Comparison of ENCODE assay signal across 10 mouse cellular contexts in genomic region chr14:26667991-26668370, GRCm38 (mm10). TPM values are rescaled to one million over a fixed set of nuclear protein-coding genes. Genes with fewer than 3 reads are reported as not detected.
DNase-seq lines count a peak whose midpoint lies in the region; ATAC-seq and TF ChIP-seq lines count a peak whose summit lies in the region.
"Had no signal": no experiment of that assay in that cellular context is flagged by ENCODE, and none has a peak within 500 bp of the region (broad histone marks: within the 10 kb centered on the region; RNA-seq: fewer than 3 reads in every experiment).

No protein-coding gene starts in this region.

- ATAC-seq in hindbrain, embryonic 11.5 days (ENCODE audit: low FRiP score) = no peak
- ATAC-seq in midbrain, embryonic 12.5 days (ENCODE audit: low FRiP score, low read depth) = no peak
- ATAC-seq: Patski had no signal

- 19% methylated on average over 6 of the region's 6 CpGs for WGBS in kidney, adult 2 months
- 27% methylated on average over 6 of the region's 6 CpGs for WGBS in hindbrain, embryonic 11.5 days
- WGBS in midbrain, embryonic 12.5 days = 35% methylated on average over 6 of the region's 6 CpGs

- peak overlapping the region; percentile 96 for H3K4me3 ChIP-seq in kidney, adult 2 months (ENCODE audit: insufficient read depth, low read depth, low read length)
- H3K4me3 ChIP-seq in hindbrain, embryonic 11.5 days (ENCODE audit: low read depth, low read length) = peak overlapping the region; percentile 89
- peak overlapping the region; percentile 91 for H3K4me3 ChIP-seq in midbrain, embryonic 12.5 days

- TF ChIP-seq CTCF in kidney, adult 2 months (conservative IDR thresholded peaks at IDR 0.05; ENCODE audit: insufficient read depth, insufficient read length, low read depth, low read length) = no peak

- H3K4me2 ChIP-seq in hindbrain, embryonic 11.5 days (replicated peaks; ENCODE audit: low read depth, low read length) = peak overlapping the region; percentile 95
- H3K4me2 ChIP-seq in midbrain, embryonic 12.5 days (replicated peaks) = peak overlapping the region; percentile 97

- H3K9ac ChIP-seq in hindbrain, embryonic 11.5 days (ENCODE audit: low read depth, low read length) = peak overlapping the region; percentile 76
- peak overlapping the region; percentile 80 for H3K9ac ChIP-seq in midbrain, embryonic 12.5 days (replicated peaks)

- H3K9me3 ChIP-seq in hindbrain, embryonic 11.5 days (ENCODE audit: control insufficient read depth, low read length) = no peaks in the 10 kb centered on the region
- H3K9me3 ChIP-seq in midbrain, embryonic 12.5 days = no peaks in the 10 kb centered on the region

- H3K27me3 ChIP-seq in kidney, adult 2 months (replicated peaks; ENCODE audit: control insufficient read depth, insufficient read depth, low read length) = no peaks in the 10 kb centered on the region
- no peaks in the 10 kb centered on the region for H3K27me3 ChIP-seq in hindbrain, embryonic 11.5 days (ENCODE audit: control insufficient read depth, insufficient read depth, low read length)
- no peaks in the 10 kb centered on the region for H3K27me3 ChIP-seq in midbrain, embryonic 12.5 days
- H3K27me3 ChIP-seq: Patski had no signal

- peaks cover 4% of the 10 kb centered on the region; the same call in 1 of the 2 replicates for H3K4me1 ChIP-seq in kidney, adult 2 months (ENCODE audit: control insufficient read depth, insufficient read depth, low read length)
- no peaks in the 10 kb centered on the region for H3K4me1 ChIP-seq in hindbrain, embryonic 11.5 days (replicated peaks; ENCODE audit: control insufficient read depth, insufficient read depth, low read length)
- peaks cover 37% of the 10 kb centered on the region for H3K4me1 ChIP-seq in midbrain, embryonic 12.5 days

- peaks cover 5% of the 10 kb centered on the region; the same call in 1 of the 2 replicates for H3K36me3 ChIP-seq in kidney, adult 2 months (ENCODE audit: control insufficient read depth, insufficient read depth, low read length)
- H3K36me3 ChIP-seq in hindbrain, embryonic 11.5 days (ENCODE audit: control insufficient read depth, insufficient read depth, low read length) = no peaks in the 10 kb centered on the region
- peaks cover 24% of the 10 kb centered on the region for H3K36me3 ChIP-seq in midbrain, embryonic 12.5 days

- H3K27ac ChIP-seq in kidney, adult 2 months (ENCODE audit: insufficient read depth, low read depth, low read length) = 0 out of 2 replicates have a peak overlapping the region, but pooled peaks have one; percentile 56
- H3K27ac ChIP-seq in hindbrain, embryonic 11.5 days (ENCODE audit: low read depth, low read length) = no peak overlapping the region
- H3K27ac ChIP-seq in midbrain, embryonic 12.5 days (replicated peaks) = no peak overlapping the region

- TF ChIP-seq POLR2A in kidney, adult 2 months (IDR thresholded peaks at IDR 0.05; ENCODE audit: low read depth, low read length) = no peak

- DNase-seq in kidney, adult 2 months = no peak
- DNase-seq in kidney, adult 11 months = no peak
- peak; percentile 36 for DNase-seq in Muller cell, postnatal 12 days (ENCODE audit: inconsistent ontology term)
- DNase-seq in hindbrain, embryonic 11.5 days (ENCODE audit: low spot score) = peak; percentile 19
- DNase-seq in T-cell, adult 2 months (ENCODE audit: low spot score) = no peak
- no peak for DNase-seq in layer of hippocampus, postnatal 14 days (ENCODE audit: low spot score in 2 of 2)
- DNase-seq in MN1 (ENCODE audit: low spot score) = no peak

RNA-seq across cellular contexts. Expression of gene Pde12, which starts 1.7 kb away (rescaled TPM):
- 3.9 and 4.8 TPM in 2 replicates for polyA plus RNA-seq in kidney, adult 2 months (2012; rRNA removed)
- polyA plus RNA-seq in hindbrain, embryonic 11.5 days (2014; fragmentation: Nextera tagmentation; extraction: Ambion mirVana) = 13.3 and 14.4 TPM in 2 replicates
- 12.1 and 12.9 TPM in 2 replicates for polyA plus RNA-seq in midbrain, embryonic 12.5 days (2016; fragmentation: Nextera tagmentation; extraction: Ambion mirVana)
- 1 to 10 TPM; 7.8 to 8.7 TPM for total RNA-seq in layer of hippocampus, postnatal 14 days (2021)

RNA-seq across cellular contexts. Expression of gene Dnah12, which starts 25.1 kb away (rescaled TPM):
- 0.10 and 0.19 TPM in 2 replicates for polyA plus RNA-seq in kidney, adult 2 months (2012; rRNA removed)
- 0.10 TPM in 1 of 2 replicates, not detected in the other for polyA plus RNA-seq in hindbrain, embryonic 11.5 days (2014; fragmentation: Nextera tagmentation; extraction: Ambion mirVana)
- polyA plus RNA-seq in midbrain, embryonic 12.5 days (2016; fragmentation: Nextera tagmentation; extraction: Ambion mirVana) = not detected in 2 replicates
- total RNA-seq in layer of hippocampus, postnatal 14 days (2021) = 1 to 10 TPM in 1 of 2 experiments, under 1 TPM in 1; 0.62 to 1.0 TPM
- total RNA-seq: gastrocnemius, postnatal 10 days had no signal

RNA-seq across cellular contexts. Expression of gene Arf4, which starts 30.1 kb away (rescaled TPM):
- 96.1 and 120 TPM in 2 replicates for polyA plus RNA-seq in kidney, adult 2 months (2012; rRNA removed)
- polyA plus RNA-seq in hindbrain, embryonic 11.5 days (2014; fragmentation: Nextera tagmentation; extraction: Ambion mirVana) = 639 and 672 TPM in 2 replicates
- polyA plus RNA-seq in midbrain, embryonic 12.5 days (2016; fragmentation: Nextera tagmentation; extraction: Ambion mirVana) = 531 and 542 TPM in 2 replicates
- total RNA-seq in layer of hippocampus, postnatal 14 days (2021) = 100 to 1,000 TPM; 145 to 150 TPM

Comparison
In these comparisons a context has a peak if more than half of its experiments do, and no peak if none do; other contexts are left out.
1. DNase-seq: peak in Muller cell, postnatal 12 days (single experiment) and hindbrain, embryonic 11.5 days (single experiment); none in kidney, adult 2 months (single experiment), kidney, adult 11 months (single experiment), T-cell, adult 2 months (single experiment), layer of hippocampus, postnatal 14 days (0 of 2) and MN1 (single experiment).
2. Peak in every context shown above with its lines, with median percentiles within 50 percentile points of each other: H3K4me3 ChIP-seq.